Mouse (Mus musculus) left cerebral cortex, adult 2 months (tissue): ENCODE results near the gene Wdr3. TPM values are rescaled to one million over a fixed set of nuclear protein-coding genes. Genes with fewer than 3 reads are reported as not detected.
A peak's percentile ranks its signal among the peaks of the same experiment; 100 is the strongest.

Source experiments
- DNase-seq, 2 experiments: peaks; one replicate each; pipeline ENCODE4 v3.0.0; 2021 to 2022; ENCODE audit warnings: low spot score in 2 of 2, mixed read lengths in 1 of 2; ENCODE audit errors: extremely low spot score in 1 of 2
- H3K27ac ChIP-seq: fragments of 200-600 bp; 2 replicates; pipeline ENCODE4 v1.8.1; 2022
- H3K4me3 ChIP-seq: fragments of 200-600 bp; 2 replicates; pipeline ENCODE4 v1.8.1; 2022
- CTCF ChIP-seq: fragments of 200-600 bp; IDR thresholded peaks from 2 replicates; pipeline ENCODE4 v1.8.1; 2022; ENCODE audit warnings: antibody characterized with exemption, mild to moderate bottlenecking, moderate library complexity
- intact Hi-C: fragments of 180-260 bp; cut with DNase I; formaldehyde crosslinking; loops from one replicate; pipeline ENCODE4 v1.15.1; 2025
- total RNA-seq, 2 experiments: library from RNA; stranded (reverse); gene quantifications; 2 replicates each; pipeline ENCODE4 v1.2.3; 2021

Gene Wdr3
- total RNA-seq, 2 experiments from 2014 or later: 18.4 to 22.5 TPM

GRCm38 (mm10) chr3:100160682-100161445 is 1.3 kb downstream of the Wdr3 start:
- Histone ChIP-seq H3K27ac (no peak overlapping the region), H3K4me3 (peak overlapping the region; percentile 78)
- DNase-seq: no peak
- intact Hi-C loops: no loop called here
- TF ChIP-seq CTCF: no peak

- TF ChIP-seq CTCF: no peak
- intact Hi-C loops: no loop called here
- Histone ChIP-seq H3K27ac (no peak overlapping the region), H3K4me3 (no peak overlapping the region)
- DNase-seq: no peak
These were observed 39.8 kb downstream of the Wdr3 start for GRCm38 (mm10) chr3:100122445-100122844.

- no peak for TF ChIP-seq CTCF
- DNase-seq: no peak
- no peak overlapping the region for H3K4me3 ChIP-seq
- intact Hi-C loops: no loop called here
- H3K27ac ChIP-seq: no peak overlapping the region
These were observed 40.2 kb downstream of the Wdr3 start for GRCm38 (mm10) chr3:100121961-100122360.

GRCm38 (mm10) chr3:100118681-100119080 is 43.5 kb downstream of the Wdr3 start:
- Histone ChIP-seq H3K27ac (no peak overlapping the region), H3K4me3 (no peak overlapping the region)
- no peak for DNase-seq
- no peak for TF ChIP-seq CTCF
- intact Hi-C loops: no loop called here

GRCm38 (mm10) chr3:100106736-100107135 is 55.5 kb downstream of the Wdr3 start:
- no peak for DNase-seq
- Histone ChIP-seq H3K27ac (no peak overlapping the region), H3K4me3 (no peak overlapping the region)
- intact Hi-C loops: no loop called here
- TF ChIP-seq CTCF: no peak

GRCm38 (mm10) chr3:100102386-100103092 is 59.7 kb downstream of the Wdr3 start:
- no peak for DNase-seq
- Histone ChIP-seq H3K27ac (no peak overlapping the region), H3K4me3 (no peak overlapping the region)
- TF ChIP-seq CTCF: no peak
- intact Hi-C loops: no loop called here

Other genes starting within 250 kb of the Wdr3 start
- 10 to 100 TPM; 37.8 to 42.7 TPM for gene Gdap2, start within 50 bp of the Wdr3 start, total RNA-seq